Mouse (Mus musculus): ENCODE measurements at regions not wholly inside any gene's neighbourhood (a gene's known extent, or its start where the extent isn't known, plus 50 kb on each side); places are given as distances from the start of the nearest gene placed in this dataset.

- no peak overlapping the region for H3K27ac ChIP-seq (ENCODE audit: control insufficient read depth, low read depth, low read length)
- H3K79me2 ChIP-seq (ENCODE audit: control insufficient read depth, insufficient read depth, low read length, poor library complexity): no peaks in the 10 kb centered on the region
- no peaks in the 10 kb centered on the region for H3K4me1 ChIP-seq (ENCODE audit: control insufficient read depth in 1 of 2, insufficient read depth in 2 of 2, low read length in 2 of 2)
- no peak overlapping the region for H3K9ac ChIP-seq (ENCODE audit: control insufficient read depth, low read depth, low read length, poor library complexity, severe bottlenecking)
- TF ChIP-seq ZKSCAN1 (IDR thresholded peaks at IDR 0.05; ENCODE audit: low read depth, low read length) (no peak), MAFK (IDR thresholded peaks at IDR 0.05; ENCODE audit: borderline replicate concordance, low read depth, low read length) (no peak), MAX (IDR thresholded peaks at IDR 0.05; ENCODE audit: low read length) (no peak)
- no peaks in the 10 kb centered on the region for H3K27me3 ChIP-seq (ENCODE audit: control insufficient read depth in 1 of 2, insufficient read depth in 2 of 2, low read length in 2 of 2)
- no peaks in the 10 kb centered on the region for H3K9me3 ChIP-seq (replicated peaks; ENCODE audit: insufficient read depth, low read length)
- no peak for DNase-seq (ENCODE audit: low read depth, low spot score)
- H3K36me3 ChIP-seq (ENCODE audit: control insufficient read depth in 1 of 2, insufficient read depth in 2 of 2, low read length in 2 of 2): no peaks in the 10 kb centered on the region
- H3K4me3 ChIP-seq (ENCODE audit: control insufficient read depth in 1 of 2, insufficient read depth in 1 of 2, low read depth in 2 of 2, low read length in 2 of 2): no peak overlapping the region
Observed at GRCm38 (mm10) chr7:87147703-87148102, 98.2 kb upstream of the Nox4 start.

GRCm38 (mm10) chr7:87148681-87149080, 97.2 kb upstream of the Nox4 start:
- no peak for DNase-seq (ENCODE audit: low read depth, low spot score)
- H3K4me3 ChIP-seq (ENCODE audit: control insufficient read depth in 1 of 2, insufficient read depth in 1 of 2, low read depth in 2 of 2, low read length in 2 of 2): no peak overlapping the region
- H3K79me2 ChIP-seq (ENCODE audit: control insufficient read depth, insufficient read depth, low read length, poor library complexity): no peaks in the 10 kb centered on the region
- no peak for TF ChIP-seq NELFE (IDR thresholded peaks at IDR 0.05; ENCODE audit: low read depth, low read length)
- no peak for TF ChIP-seq SIN3A (IDR thresholded peaks at IDR 0.05; ENCODE audit: low read length)
- no peak for TF ChIP-seq CHD2 (IDR thresholded peaks at IDR 0.05; ENCODE audit: low read length)
- no peak for TF ChIP-seq HCFC1 (IDR thresholded peaks at IDR 0.05; ENCODE audit: low read depth, low read length)
- no peak for TF ChIP-seq SMC3 (IDR thresholded peaks at IDR 0.05; ENCODE audit: low read depth, low read length)
- H3K27ac ChIP-seq (ENCODE audit: control insufficient read depth, low read depth, low read length): no peak overlapping the region
- H3K9ac ChIP-seq (ENCODE audit: control insufficient read depth, low read depth, low read length, poor library complexity, severe bottlenecking): no peak overlapping the region
- no peaks in the 10 kb centered on the region for H3K27me3 ChIP-seq (ENCODE audit: control insufficient read depth in 1 of 2, insufficient read depth in 2 of 2, low read length in 2 of 2)
- no peaks in the 10 kb centered on the region for H3K4me1 ChIP-seq (ENCODE audit: control insufficient read depth in 1 of 2, insufficient read depth in 2 of 2, low read length in 2 of 2)
- H3K9me3 ChIP-seq (replicated peaks; ENCODE audit: insufficient read depth, low read length): no peaks in the 10 kb centered on the region
- no peaks in the 10 kb centered on the region for H3K36me3 ChIP-seq (ENCODE audit: control insufficient read depth in 1 of 2, insufficient read depth in 2 of 2, low read length in 2 of 2)

- H3K4me3 ChIP-seq (ENCODE audit: control insufficient read depth in 1 of 2, insufficient read depth in 1 of 2, low read depth in 2 of 2, low read length in 2 of 2): no peak overlapping the region
- no peak overlapping the region for H3K27ac ChIP-seq (ENCODE audit: control insufficient read depth, low read depth, low read length)
- no peak for DNase-seq (ENCODE audit: low read depth, low spot score)
- no peaks in the 10 kb centered on the region for H3K79me2 ChIP-seq (ENCODE audit: control insufficient read depth, insufficient read depth, low read length, poor library complexity)
- TF ChIP-seq NELFE (IDR thresholded peaks at IDR 0.05; ENCODE audit: low read depth, low read length) (no peak), ETS1 (IDR thresholded peaks at IDR 0.05; ENCODE audit: low read depth, low read length) (no peak), UBTF (IDR thresholded peaks at IDR 0.05; ENCODE audit: borderline replicate concordance, insufficient read depth, low read depth, low read length) (no peak), CHD1 (IDR thresholded peaks at IDR 0.05; ENCODE audit: low read depth, low read length) (no peak), EP300 (IDR thresholded peaks at IDR 0.05; ENCODE audit: low read depth in 1 of 2, low read length in 2 of 2) (no peak), MYC (IDR thresholded peaks at IDR 0.05; ENCODE audit: low read depth, low read length) (no peak), E2F4 (IDR thresholded peaks at IDR 0.05; ENCODE audit: borderline replicate concordance, low read depth, low read length) (no peak), JUND (IDR thresholded peaks at IDR 0.05; ENCODE audit: low read depth, low read length) (no peak), MXI1 (IDR thresholded peaks at IDR 0.05; ENCODE audit: low read depth, low read length) (no peak), MYB (IDR thresholded peaks at IDR 0.05; ENCODE audit: low read depth, low read length) (no peak), CTCF (IDR thresholded peaks at IDR 0.05 in 2 of 3, conservative IDR thresholded peaks at IDR 0.05 in 1 of 3; ENCODE audit: control insufficient read depth in 1 of 3, insufficient read depth in 1 of 3, low read depth in 2 of 3, low read length in 3 of 3, poor library complexity in 1 of 3, severe bottlenecking in 1 of 3) (no peak), HCFC1 (IDR thresholded peaks at IDR 0.05; ENCODE audit: low read depth, low read length) (no peak), ELF1 (IDR thresholded peaks at IDR 0.05; ENCODE audit: low read depth, low read length) (no peak), TAL1 (IDR thresholded peaks at IDR 0.05; ENCODE audit: low read length) (no peak)
- no peaks in the 10 kb centered on the region for H3K9me3 ChIP-seq (replicated peaks; ENCODE audit: insufficient read depth, low read length)
- no peaks in the 10 kb centered on the region for H3K27me3 ChIP-seq (ENCODE audit: control insufficient read depth in 1 of 2, insufficient read depth in 2 of 2, low read length in 2 of 2)
- H3K9ac ChIP-seq (ENCODE audit: control insufficient read depth, low read depth, low read length, poor library complexity, severe bottlenecking): no peak overlapping the region
- H3K36me3 ChIP-seq (ENCODE audit: control insufficient read depth in 1 of 2, insufficient read depth in 2 of 2, low read length in 2 of 2): no peaks in the 10 kb centered on the region
- no peaks in the 10 kb centered on the region for H3K4me1 ChIP-seq (ENCODE audit: control insufficient read depth in 1 of 2, insufficient read depth in 2 of 2, low read length in 2 of 2)
Observed at GRCm38 (mm10) chr7:87150991-87151390, 94.9 kb upstream of the Nox4 start.
